Mouse (Mus musculus) monocyte, adult 2 months (primary cell): ENCODE measurements around the gene Zbtb45.

Experiments used
- DNase-seq, 2 experiments: peaks; one replicate each; pipeline ENCODE4 v3.0.0; 2022; ENCODE audit warnings: low spot score in 2 of 2, low read depth in 1 of 2

Gene Zbtb45

GRCm38 (mm10) chr7:13010005-13010908 is at the start of gene Zbtb45:
Gene Zbtb45, minus strand, starts transcription at chr7:13010034.
- no peak for DNase-seq

- DNase-seq = no peak
These were observed 49.7 kb upstream of the Zbtb45 start for GRCm38 (mm10) chr7:13059536-13059935.

DNA sequence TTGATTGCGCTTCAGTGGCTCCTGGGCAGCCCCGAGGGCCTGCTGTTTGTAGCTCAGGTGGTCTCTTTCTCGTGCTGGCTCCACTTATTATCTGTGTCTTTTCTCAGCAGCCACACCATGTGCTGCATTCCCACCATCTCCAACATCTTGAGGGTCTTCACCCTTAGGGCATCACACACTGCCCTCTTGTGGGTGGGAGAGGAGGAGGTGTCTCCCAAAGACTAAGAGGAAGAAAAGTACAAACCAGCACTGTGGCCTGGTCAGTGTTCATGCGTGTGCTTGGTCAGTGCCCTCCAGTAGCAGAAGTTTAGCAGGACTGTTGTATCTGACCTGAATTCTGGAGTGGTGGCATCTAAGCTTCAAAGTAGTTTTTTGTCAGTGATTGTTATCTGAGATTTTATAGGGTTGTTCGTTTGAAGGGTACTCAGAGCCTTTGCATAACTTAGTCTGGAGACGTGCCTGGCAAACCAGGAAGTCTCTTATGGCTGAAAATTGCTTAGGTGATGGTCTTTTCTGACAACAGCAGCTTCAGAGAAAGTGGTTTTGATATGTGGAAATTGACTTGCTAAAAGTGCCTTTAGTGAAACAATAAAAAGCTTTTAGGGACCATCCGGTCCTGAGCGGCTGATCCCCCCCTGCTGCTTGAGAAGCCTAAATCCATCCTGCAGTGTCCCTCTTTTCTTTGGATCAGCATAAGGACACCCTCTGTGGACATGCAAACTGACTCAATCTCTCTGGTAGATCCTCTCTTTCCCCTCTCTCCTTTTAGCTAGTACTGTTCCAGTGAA is 47.3 kb upstream of the Zbtb45 start:
- DNase-seq = no peak

DNA sequence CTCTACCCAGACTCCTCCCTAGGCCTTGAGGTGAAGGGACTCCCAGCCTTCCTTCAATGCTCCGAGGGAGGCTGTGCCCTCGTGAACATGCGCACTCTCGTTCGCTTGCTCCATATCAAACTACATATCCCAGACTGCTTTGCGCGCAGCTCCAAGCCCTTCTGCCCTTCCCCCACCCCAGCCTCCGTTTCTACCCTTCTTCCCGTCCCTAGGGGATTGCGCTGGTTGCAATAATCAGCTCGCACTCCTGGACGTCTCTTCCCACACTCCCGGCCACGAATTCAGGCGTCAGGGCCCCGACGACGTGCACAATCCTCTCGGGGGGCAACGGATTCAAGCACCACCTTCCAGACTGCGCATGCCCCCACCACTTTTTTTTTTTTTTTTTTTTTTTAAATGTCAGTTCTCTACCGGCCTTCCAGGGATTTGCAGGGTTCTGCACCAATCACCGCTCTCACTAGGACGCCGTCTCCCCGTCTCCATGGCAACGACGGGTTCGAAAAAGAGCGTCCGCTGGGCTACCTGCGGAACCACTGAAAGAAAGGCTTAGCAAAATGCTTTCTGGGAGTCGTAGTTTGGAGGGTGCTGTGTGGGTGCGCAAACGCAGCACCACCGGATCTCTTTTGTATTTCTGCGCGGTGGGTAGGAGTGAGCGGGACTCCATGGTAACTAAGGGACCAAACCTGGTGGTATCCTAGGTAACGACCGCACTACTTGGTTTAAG is 44.6 kb upstream of the Zbtb45 start, which contains the start of gene Mzf1:
Gene Mzf1, minus strand, starts transcription at position 478 of the 724 bp plus-strand sequence.
- DNase-seq = peak; percentile 56 to 82

GRCm38 (mm10) chr7:13053961-13054286 is 44.1 kb upstream of the Zbtb45 start:
- no peak for DNase-seq

DNA sequence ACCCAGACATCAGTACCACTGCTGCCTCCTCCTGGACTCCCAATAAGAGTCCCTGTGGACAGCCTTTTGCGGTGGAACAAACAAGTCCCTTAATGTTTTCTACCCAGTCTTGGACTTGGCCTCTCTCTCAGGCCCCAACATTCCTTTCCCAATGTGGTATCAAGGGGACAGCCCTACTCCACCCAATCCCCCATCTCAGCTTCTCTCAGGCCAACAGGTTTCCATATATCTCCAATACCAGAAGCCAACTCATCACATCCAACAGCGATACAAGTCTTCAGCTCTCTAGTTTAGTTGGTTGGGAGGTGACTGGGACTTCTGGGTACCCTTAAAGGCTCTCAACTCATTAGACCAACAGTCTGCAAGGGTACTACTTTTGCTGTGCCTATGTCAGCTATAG is 43.7 kb upstream of the Zbtb45 start:
- DNase-seq = no peak

DNA sequence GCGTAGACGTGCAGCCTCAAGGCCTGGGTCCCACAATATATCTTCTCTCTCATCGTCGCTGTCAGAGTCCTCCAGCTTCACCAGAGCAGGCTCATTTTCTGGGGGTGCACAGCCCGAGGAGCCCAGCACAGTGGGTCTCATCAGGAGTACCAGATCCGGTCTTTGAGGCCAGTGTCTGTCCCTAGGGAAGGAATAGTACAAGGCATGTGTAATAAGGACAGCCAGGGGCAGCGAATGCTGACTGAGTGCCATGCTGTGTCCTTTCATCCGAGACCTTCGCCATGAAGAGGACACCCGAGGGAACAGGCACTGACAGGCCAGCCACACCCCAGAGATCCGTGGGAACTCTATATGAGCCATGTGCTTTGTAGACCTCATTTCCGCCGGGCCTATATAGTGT is 43.2 kb upstream of the Zbtb45 start:
- no peak for DNase-seq

GRCm38 (mm10) chr7:13046084-13046483 is 36.2 kb upstream of the Zbtb45 start:
- peak in 1 of 2 experiments; percentile 49 for DNase-seq

DNA sequence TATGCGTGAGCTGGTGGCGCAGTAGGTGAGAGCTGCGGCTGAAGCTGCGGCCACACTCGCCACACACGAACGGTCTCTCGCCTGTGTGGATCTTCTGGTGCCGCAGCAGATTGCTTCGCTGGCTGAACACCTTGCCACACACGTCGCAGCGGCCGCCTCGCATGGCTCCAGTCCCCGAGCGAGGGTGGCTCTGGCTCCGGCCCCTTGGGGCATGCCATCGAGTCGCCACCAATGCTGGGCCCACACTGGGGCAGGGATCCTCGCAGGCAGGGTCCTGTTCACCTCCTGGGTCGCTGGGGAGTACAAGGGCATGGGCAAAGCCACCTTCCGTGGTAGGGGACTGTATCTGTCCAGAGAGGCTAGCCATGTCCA is 34.4 kb upstream of the Zbtb45 start:
- no peak for DNase-seq

- no peak for DNase-seq
These were observed 33.8 kb upstream of the Zbtb45 start for GRCm38 (mm10) chr7:13043445-13044253.

GRCm38 (mm10) chr7:13043120-13043444 is 33.2 kb upstream of the Zbtb45 start:
- no peak for DNase-seq

GRCm38 (mm10) chr7:13042511-13042910 is 32.7 kb upstream of the Zbtb45 start:
- DNase-seq = no peak

DNA sequence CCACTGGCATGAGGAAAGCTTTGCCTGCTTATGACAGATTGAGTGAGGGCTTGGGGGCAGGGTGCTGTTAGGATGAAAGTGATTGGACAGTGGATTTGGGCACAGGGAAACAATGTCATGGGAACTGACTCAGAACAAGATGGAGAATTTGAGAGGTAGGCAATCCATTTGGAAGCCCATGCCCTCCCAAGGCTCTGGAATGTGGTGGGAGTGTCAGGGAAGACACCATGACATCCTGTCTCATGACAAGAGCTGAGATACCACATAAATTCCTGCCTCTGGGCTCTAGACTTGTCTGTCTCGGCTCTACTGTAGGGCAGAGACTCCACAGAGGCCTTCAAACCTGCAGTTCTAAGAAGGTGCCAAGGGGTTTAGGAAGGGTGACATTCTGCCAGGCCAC is 31.4 kb upstream of the Zbtb45 start:
- no peak for DNase-seq

- DNase-seq = no peak
These were observed 29.3 kb upstream of the Zbtb45 start for GRCm38 (mm10) chr7:13039181-13039580.

- DNase-seq = no peak
These were observed 28.9 kb upstream of the Zbtb45 start for GRCm38 (mm10) chr7:13038621-13039169.

DNA sequence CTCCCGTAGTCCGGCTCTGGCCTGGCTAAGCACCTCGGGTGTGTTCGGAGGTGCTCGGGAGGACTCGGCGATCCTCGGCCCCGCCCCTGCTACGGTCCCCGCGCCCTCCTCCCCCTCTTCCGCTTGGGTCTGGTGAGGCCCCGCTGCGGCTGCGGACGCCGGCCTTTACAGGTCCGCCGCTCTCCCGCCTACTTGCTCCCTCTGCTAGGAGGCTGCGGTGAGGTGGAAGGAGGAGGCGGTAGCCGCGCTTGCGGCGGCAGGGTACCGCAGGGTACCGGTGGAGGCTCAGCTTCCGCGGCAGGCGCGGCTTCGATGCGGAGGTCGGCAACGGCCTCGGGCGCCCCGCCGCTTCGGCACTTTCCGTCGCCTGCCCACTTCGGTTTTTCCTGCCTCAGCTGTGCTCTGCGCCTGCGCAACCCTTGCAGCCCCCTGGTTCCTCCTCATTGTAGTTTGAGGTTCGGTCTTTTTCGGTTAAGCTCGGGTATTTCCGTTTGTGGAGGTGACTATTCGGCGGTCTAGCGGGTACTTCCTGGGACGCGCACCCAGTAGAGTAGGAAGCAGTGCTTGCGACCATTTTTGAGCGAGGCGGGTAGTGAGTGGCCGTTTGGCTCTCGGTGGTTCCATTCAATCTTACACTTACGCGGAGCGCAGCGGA is 28.2 kb upstream of the Zbtb45 start, which contains the start of gene Ube2m:
Gene Ube2m, minus strand, starts transcription at position 375 of the 655 bp plus-strand sequence.
- peak; percentile 87 to 94 for DNase-seq

DNA sequence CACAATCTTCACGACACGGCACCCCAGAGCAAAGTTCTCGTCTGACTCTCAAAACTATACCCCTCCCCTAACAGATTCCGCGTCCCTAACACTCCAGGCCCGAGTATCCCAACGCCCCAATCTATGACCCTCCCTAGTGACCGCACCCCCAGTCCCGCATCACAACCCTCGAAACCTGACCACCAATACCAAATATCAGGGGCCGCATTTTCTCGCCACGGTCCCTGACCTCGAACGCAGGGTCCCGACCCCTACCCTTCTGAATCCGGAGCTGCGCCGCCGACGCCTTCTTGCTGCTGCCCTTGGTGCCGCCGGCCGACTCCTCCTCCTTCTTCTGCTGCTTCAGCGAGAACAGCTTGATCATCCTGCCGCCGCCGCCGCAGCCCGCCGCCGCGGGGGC is 27.5 kb upstream of the Zbtb45 start:
- DNase-seq = no peak

DNA sequence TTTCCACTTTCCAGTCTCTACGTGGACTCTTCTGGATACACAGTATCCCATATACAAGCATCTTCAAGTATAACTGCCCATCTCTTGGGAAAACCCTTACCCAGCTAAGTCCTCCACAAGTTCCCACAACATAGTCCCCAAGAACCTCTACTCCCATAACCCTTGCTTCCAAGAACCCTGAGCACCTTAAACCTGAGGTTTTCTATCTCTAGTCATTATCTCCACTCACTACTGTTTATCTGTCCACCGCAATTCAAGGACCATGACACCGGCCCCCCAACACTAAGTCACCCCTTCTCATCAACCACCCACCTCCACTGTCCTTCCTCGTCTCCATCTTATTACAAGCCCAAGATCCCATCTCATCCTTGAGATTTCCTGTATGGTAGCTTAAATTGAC is 27.0 kb upstream of the Zbtb45 start:
- no peak for DNase-seq

DNA sequence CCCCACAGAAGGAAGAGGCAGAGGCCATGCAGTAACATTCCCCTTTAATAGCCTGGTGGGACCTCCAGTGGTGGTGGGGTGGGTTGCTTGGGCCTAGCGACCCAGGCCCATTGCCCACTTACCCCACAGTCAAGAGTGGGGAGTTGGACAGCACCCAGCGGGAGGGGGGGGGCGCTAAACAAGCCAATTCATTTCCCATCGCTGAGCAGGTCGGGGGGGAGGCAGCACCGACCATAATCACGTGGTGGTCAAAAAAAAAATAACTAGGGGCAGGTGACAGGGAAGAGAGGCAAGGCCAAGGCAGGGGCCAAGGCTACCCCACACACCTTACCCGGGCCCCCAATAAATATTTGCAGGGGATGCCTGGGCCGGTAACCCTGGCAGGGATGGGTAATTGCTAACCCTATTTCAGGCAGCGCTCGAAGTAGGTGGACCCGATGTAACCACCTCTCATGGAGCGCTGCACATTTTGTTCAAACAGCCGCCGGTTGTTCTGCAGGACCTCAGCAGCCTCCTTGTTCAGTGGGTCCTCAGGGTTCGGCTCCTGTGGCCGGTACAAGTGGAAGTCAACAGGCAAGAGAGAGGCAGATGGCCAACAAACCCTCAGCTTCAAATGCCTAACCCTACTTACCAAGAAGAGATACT is 25.5 kb upstream of the Zbtb45 start:
- no peak for DNase-seq
